Mouse (Mus musculus) CD4-positive, CD25-positive, alpha-beta regulatory T cell, adult 4 months (primary cell): ENCODE measurements around the gene Rasgef1c. TPM values are rescaled to one million over a fixed set of nuclear protein-coding genes. Genes with fewer than 3 reads are reported as not detected.

ENCODE experiments used
- ATAC-seq: one replicate; pipeline ENCODE4 v1.8.0; 2017
- polyA plus RNA-seq, 2 experiments: library from polyadenylated mRNA; unstranded; fragments of 100-300 nt; shearing (Covaris generic); gene quantifications; one replicate each; pipeline ENCODE4 v1.2.1; 2017

The Rasgef1c gene
- polyA plus RNA-seq, 2 experiments from 2014 or later, result 0.35 to 0.39 TPM

DNA sequence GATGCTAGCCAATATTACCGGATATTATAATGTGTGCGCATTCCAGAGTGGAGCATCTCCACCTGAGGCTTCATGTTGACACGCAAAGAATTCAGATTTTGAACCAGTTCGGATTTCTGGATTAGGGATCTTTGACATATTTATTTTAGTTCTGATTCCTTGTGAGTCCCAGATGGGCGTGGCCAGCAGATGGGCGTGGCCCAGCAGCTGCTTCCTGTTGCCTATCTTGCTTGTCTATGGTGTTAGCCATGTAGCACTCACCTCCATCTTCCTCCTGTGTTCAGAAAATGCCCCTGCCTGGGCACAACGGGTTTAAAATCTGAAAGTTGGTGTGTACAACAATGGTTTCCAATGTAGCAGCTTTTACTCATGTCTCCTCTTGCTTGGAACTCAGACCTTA, 24.5 kb downstream of the Rasgef1c start:
- no peak for ATAC-seq

DNA sequence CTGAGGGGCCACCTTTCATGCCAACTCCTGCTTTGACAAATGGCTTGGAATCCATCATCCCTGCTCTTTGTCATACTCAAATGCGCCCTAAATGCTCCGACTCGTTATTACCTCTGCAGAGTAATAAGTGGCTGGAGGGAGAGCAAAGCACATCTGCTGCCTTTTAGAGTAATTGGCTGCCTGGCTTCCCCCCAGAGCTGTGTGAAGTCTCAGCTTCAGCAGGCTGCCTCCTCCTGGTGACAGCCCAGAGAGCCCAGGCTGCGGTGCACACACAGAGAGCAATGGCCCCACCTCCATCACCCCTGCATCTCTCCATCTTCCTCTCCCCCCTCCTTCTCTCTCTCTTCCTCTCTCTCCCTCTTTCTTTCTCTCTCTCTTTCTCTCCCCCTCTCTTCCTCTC, 25.5 kb downstream of the Rasgef1c start:
- no peak for ATAC-seq

DNA sequence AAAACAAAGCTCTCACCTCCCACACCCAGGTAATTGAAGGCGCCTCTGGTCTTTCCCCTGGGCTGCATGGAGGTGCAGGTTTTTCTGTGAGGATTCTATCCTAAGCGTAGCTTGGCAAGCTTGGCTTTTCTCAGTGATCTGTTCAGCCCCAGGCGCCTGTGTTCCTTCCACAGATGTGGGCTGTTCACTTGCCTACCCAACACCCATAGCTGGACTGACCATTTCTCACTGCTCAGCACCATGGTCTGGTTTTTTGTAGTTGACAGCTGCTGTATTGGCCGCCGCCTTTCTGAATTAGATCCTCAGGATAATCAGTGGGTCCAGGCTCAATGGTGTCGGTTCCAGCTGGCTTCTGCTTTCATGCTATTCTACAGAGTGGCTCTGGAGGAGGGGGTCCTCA, 26.0 kb downstream of the Rasgef1c start:
- ATAC-seq, result no peak

DNA sequence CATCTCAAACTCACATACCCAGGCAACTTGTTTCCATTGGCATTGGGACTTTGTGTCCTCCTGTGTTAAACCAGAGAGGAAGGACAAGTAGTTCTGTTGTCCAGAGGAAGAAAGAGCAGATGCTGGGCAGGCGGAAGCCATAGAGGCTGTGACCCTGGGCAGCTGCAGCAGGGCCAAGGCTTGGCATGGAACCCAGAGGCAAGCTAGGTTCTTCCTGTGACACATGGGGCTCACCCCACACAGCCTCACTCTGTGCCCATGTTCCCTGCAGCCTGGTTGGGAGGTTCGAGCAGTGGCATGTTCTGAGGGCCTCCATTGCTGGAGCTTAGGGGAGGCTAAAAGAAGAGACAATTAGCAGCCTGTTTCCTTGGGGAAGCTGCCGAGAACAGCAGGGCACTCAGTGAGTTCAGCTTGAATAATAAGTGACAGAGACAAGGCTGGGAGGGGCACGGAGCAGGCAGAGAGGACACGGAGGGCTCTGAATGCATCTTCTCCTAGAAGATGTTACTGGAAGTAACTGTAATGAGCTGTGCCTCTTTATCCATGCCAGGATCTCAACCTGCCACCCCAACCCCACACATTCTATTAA, 29.5 kb downstream of the Rasgef1c start:
- ATAC-seq, result no peak

DNA sequence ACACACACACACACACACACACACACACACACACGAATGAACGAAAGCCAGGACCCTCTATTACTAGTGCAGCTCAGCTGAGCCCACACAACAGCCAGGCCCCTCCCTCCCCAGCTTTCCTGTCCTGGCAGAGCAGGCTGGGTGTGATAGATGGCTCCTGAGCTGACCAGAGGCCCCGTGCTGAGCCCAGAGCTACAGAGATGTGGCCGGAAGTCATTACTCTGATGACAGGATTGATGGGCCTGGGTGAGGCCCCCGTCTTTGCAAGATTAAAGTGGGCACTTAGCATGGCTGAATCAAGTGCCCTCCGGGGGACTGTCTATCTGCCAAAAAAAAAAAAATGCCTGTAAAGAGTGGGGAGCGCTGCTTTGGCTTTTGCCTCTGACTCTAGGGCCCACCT, 30.2 kb downstream of the Rasgef1c start:
- ATAC-seq, result no peak

DNA sequence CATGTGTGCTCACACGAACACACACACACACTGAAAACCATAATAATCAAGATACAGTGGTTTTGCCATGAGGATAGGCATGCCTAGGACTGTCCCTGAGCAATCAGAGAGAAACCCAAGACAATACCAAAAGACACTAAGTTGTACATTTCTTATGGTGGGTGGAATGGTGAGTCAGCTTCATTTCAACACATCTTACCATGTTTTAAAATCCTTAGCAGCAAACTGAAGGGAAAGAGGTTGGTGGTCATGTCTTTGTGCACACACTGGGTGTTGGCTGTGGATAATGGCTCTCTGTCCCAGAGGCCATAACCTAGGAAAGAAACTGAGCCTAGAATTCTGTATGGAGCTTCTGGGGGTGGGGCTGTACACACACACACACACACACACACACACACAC, 32.2 kb downstream of the Rasgef1c start:
- no peak for ATAC-seq

DNA sequence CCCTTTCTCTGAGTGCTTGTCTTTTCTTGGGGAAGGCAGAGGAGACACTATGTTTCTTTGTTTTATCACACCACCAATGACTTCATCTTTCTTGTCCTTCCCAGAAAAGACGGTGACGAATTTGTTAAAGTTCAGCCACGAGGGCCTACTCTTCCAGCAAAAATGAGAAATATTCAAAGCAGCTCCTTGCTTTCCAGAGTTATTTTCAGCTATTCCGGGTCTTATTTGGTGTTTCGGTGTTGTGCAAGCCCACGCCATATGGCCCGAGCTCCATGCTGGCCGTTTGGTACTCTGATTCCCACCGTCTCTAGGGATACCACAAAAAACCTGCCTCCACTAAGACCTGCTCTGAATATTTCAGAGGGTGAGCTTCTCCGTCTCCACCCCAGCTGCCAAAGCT, 32.7 kb downstream of the Rasgef1c start:
- no peak for ATAC-seq

DNA sequence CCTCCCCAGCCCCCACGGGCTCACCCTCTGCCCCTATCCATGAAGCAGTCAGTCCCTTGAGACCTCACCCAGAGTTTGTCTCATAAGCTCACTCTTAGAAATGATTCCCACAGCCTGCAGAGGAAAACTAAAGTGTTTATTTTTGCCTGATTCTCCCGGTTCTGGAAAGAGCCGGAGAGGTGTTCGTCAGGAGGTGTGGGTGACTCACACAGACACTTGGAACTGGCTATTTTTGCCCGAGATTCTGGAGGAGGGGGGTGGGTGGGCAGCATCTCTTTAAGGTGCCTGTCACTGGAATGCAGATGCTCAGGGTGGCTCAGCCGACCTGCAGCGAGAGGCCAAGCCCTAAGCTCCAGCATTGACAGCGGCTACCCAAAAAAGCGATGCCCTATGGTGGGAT, 34.8 kb downstream of the Rasgef1c start:
- no peak for ATAC-seq

DNA sequence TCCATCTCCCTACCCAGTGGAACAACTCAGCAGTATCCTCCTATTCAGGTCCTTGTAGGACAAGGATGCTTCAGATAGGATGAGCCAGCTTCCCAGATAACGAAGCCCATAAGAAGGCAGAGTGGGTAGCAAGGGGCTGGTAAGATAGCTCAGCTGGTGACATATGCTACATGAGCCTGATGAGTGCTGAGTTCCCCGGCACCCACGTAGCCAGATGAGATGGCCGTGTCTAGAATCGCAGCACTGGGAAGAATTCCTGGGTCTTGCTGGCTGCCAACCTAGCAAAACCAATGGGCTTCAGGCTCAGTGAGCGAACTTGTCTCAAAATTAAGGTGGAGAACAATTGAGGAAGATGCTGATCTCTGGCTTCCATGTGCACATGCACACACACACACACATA, 36.1 kb downstream of the Rasgef1c start:
- no peak for ATAC-seq

DNA sequence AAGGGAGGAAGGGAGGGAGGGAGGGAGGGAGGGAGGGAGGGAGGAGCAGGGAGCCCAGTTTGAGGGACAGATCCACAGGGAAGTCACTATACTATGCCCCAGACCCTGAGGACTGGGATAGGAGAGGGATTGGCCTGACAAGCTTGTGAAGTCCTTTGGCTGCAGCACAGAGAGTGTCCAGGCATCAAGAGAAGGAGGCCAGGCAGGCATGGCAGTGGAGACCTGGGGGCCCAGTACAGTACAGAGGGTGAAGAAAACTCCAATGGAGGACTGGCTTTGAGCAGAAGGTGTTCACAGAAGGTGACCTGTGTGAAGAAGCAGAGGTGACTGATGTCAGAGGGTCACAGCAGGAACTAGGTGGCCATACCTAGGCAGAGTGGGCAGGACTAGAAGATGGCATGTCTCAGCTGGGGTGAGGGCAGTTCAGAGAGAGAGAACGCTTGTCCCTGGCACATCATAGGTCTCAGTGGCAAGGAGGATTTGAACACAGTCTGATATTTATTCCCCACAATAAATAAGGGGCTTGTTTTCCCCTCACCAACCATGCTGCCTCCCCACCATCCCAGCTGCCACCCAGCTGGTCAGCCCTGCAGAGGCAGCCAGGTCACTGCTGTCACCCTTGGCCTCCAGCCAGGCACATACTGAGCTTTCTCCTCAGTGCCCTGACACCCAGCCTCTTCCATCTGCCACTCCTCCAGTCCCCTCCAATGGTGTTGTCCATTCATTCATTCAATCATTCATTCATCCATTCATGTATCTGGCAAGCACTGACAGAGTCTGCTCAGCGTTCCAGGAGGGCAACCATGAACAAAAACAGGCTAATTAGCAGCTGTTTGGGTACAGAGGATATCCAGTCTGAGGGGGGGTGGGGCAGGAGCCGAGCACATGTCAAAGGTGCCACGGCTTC, 36.9 kb downstream of the Rasgef1c start:
- no peak for ATAC-seq

DNA sequence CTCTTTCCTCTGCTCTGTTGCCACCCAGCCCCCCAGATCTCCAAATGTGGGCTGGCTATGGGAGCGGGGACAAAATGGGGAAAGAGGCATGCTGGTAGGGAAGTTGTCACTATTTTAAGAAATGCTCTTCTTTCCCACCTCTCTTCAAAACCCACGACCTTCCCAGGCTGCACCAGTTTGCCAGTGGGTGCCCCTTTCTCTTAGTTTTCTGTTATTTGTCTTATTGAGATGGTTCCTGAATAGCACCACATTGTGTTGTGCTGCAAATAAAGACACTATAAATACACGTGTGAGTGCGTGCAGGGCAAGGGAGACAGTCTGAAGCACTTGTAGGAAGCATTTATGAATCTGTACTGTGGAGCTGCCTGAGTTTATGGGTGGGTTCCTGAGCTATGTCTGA, 41.2 kb downstream of the Rasgef1c start:
- no peak for ATAC-seq

DNA sequence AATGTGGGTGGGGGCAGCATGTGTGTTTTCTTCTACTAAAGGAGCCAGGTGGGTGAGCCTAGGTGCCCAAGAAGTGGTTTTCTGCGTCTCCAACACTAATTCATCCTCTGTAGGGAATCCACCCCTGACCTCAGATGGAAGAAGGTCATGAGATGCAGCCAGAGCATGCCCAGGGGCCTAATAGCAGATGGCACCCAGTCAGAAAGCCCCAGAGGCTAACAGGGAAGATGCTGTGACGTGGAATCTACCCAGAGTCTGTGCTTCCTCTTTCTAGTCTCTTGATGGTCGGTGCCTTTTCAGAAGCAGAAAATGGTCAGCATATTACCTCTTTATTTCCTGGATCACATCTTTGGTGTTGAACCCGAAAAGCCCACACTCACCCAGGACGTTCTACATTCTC, 42.3 kb downstream of the Rasgef1c start:
- no peak for ATAC-seq

DNA sequence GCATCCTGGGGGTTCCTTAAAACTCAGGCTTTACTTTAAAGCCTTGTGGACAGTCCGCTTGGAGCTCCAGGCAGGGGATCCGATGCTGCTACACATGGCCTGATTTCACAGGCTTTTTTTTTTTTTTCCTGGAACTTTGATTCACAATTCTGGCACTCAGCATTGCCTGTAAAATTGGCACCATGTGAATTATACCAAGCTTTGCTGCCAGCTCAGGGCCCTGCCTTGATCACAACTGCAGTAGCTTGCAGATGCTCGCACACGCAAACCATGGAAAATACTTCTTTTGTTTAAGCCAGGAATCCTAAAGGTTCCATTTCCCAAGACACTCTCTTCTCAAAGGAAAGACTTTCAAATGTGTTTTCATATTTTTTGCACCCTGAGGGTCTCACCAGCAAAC, 44.1 kb downstream of the Rasgef1c start:
- ATAC-seq, result no peak

DNA sequence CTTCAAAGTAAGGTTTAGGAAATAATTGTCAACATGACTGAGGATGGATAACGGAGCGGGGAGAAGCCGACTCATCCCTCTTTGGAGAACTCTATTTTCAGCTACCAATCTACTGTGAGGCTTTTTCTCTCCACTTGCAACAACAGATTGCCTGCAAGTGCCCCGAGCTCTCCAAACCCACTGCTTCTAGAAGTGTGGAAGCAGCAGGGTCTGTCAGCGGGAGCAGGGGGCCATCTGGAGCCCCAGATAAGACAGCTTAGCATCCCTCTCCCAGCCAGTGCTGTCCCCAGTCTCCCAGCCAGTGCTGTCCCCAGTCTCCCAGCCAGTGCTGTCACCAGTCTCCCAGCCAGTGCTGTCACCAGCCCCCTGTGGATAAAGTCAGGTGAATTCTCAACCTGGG, 48.2 kb downstream of the Rasgef1c start:
- ATAC-seq, result no peak

DNA sequence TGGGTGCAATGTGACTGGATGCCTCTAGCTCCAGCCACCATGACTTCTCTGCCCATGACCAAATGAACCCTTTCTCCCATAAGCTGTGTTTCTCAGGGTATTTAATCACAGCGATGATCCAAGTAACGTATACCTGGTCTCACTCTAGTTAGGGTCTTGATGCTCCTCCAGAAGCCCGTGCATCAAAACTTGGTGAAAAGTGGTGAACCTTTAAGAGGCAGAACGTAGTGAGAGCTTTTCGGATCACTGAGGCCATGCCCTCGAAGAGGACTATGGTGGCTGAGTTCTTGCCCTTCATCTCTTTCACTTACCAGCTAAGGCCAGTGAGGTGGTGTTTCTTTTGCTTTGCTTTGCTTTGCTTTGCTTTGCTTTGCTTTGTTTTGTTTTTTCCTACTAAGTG, 52.0 kb downstream of the Rasgef1c start:
- no peak for ATAC-seq

DNA sequence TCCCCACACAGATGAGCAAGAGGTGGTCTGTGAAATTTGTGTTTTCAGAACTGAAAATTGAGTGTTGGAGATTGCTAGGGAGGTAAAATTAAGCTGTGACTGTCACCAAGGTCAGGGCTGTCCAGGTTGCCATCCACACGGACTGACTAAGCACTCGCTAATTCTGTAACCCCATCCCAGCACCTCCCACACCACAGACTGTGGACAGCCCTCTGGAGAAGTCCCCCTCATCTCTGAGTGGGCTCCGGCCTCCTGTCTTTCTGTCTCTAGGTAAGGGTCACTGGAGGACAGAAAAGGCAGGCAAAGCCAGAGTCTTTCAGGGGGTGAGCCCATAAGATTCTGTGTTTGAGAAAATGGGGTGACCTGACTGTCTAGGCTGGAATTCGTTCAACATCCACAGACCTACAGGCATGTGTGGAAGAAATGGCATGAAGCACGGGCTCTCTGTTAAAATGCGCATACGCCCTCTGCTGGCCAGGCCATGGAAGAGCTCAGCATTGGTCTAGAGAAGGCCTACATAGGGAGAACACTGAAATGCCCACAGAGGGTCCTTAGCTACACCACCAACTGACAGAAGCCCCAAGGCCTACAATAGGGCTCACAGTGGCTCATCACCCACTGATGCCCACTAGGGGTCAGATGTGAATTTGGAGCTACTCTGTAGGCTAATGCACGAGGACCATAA, 54.1 kb downstream of the Rasgef1c start:
- peak; percentile 58 for ATAC-seq

DNA sequence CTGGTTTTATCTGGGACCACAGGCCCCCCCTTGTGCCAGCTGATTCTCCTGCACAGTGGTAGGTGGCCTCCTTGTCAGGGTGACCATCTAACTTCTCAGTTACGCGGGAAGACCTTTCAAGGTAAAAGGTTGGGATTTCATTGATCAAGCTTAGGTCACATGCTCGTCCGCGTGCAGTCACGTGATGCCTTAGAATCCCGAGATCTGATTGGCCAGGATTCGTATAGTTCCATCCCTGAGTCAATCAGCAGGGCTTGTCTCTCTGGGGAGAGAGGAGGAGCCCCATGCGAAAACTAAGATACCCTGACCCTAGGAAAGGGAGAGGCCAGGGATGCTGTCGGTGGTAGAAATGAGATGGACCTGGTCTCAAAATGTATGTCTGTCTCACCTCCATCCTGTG, 56.4 kb downstream of the Rasgef1c start:
- no peak for ATAC-seq

DNA sequence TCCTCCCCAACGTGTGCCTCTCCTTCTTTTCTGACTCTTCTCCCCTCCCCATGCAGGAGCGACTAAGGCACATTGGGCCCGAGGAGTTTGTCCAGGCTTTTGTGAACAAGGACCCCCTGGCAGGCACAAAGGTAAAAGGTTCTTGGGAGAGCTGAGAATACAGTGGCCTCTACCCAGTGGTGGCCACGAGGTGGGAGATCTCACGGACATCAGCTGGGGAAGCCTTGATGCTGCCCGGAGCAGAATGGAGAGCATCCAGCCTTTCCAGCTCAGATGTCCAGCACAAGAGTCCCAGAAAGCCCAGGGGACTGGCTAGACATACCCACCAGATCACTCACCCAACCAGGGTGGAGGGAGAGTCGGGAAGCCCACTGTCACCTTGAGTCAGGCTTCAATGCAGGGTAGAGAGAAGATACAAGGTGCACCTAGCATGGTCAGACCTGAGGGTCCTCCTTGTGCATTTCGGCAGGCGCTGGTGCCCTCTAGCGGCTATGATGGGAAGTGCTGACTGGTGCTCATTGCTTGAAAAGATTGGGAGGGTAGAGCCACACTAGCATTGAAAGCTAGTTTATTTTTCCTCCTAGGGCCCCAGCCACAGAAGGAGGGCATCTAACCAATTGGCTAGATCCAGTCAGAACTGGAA, 59.6 kb downstream of the Rasgef1c start:
- no peak for ATAC-seq

DNA sequence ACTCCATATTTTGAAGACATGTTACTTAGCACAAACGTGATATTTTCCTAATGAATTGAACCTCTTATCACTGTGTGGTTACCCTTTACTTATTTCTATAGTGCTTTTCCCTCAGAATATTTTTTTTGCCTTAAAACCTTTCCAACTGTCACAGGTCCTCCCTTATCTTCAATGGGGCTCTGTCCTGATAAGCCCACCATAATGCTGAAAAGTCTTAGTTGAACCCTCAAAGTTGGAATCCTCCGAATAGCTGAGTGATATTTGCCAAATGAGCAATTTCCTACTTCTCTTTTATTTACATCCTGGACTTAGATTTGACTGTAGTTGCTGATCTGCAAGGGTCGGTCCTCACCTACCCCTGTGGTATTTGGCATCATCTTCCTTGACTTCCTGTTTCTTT, 63.7 kb downstream of the Rasgef1c start:
- no peak for ATAC-seq

DNA sequence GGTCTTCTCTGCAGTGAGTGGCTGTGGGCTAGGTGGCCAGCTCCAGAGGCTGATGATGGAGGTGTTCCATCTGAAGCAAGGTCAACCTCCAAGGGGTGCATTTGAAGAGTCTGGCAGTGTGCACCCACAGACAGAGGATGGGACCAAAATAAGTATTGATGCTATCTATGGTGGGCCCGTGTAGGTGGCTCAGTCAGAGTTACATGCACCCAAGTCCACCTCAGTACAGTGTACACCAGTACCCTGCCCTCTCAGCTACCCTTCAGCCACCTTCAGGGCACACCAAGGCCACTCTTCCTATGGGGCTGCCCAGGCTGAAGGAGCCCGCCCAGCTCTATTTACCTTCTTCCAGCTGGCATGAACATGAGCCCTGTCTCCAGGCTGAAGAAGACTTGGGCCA, 68.1 kb downstream of the Rasgef1c start:
- no peak for ATAC-seq

DNA sequence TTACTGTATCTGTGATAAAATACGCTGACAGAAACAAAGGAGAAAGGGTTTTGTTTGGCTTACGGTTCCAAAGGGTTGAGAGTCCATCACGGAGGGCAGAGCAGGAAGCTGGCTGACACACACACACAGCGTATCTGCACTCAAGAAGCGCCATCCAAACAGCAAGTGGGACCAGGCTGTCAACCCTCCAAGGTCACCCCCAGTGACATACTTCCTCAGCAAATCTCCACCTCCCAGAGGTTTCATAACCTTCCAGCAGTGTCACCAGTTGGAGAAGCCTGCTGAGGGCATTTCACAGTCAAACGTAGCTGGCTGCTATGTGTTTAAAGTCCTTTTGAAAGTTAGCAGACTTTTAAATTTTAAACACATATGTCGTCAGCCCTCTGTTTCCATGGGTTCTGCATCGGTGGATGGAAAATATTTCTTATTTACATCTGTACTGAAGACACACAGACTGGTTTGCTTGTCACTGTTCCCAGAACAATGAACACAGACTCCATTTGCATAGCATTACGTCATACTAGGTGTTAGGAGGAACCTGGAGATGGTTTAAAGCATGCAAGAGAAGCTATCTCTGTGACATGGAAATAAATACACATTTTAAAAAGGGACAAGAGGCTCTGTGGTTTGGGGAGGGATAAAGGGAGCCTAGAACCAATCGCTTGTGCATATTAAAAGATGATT, 72.2 kb downstream of the Rasgef1c start:
- ATAC-seq, result no peak

DNA sequence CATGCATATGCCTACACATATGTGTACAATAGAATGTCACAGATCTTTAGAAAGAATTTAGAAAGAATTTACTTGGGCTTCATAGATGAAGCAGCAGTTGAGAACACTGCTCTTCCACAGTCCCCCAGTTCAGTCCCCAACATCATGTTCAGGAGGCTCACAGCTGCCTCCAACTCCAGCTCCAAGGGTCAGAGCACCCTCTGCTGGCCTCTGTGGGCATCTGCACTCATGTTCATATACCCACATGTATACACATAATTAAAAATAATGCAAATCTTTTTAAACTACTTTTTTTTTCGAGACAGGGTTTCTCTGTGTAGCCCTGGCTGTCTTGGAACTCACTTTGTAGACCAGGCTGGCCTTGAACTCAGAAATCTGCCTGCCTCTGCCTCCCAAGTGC, 73.0 kb downstream of the Rasgef1c start:
- no peak for ATAC-seq
